23 mouse cellular contexts compared by ENCODE assay signal in genomic region chr12:82446609-82447024, GRCm38 (mm10).
"Had no signal": no experiment of that assay in that cellular context is flagged by ENCODE, and none has a peak within 500 bp of the region (broad histone marks: within the 10 kb centered on the region; RNA-seq: fewer than 3 reads in every experiment).

No protein-coding gene starts in this region.

- DNase-seq: gastrocnemius, postnatal 14 days; gastrocnemius, postnatal 36 days; heart, adult 2 months; heart, postnatal 10 days; heart, postnatal 4 days; kidney, adult 2 months; kidney, adult 9 months; kidney, postnatal 14 days; kidney, postnatal 36 days; liver; liver, embryonic 13.5 days had no signal

- ATAC-seq: inflammation-experienced regulatory T-cells, adult 6 months; intestine, embryonic 15.5 days; intestine, postnatal 0 days had no signal

- H3K27ac ChIP-seq: heart, adult 2 months; hindbrain, embryonic 13.5 days; hindbrain, embryonic 15.5 days; intestine, embryonic 15.5 days; kidney, embryonic 15.5 days; kidney, postnatal 0 days; left cerebral cortex, adult 2 months; limb, embryonic 10.5 days; limb, embryonic 12.5 days; liver, embryonic 13.5 days had no signal

- H3K9me3 ChIP-seq: heart, embryonic 12.5 days; hindbrain, embryonic 13.5 days; hindbrain, embryonic 15.5 days; intestine, embryonic 15.5 days; kidney, embryonic 15.5 days; limb, embryonic 10.5 days; limb, embryonic 12.5 days; liver, embryonic 13.5 days had no signal

- H3K27me3 ChIP-seq: heart, embryonic 12.5 days; hindbrain, embryonic 13.5 days; hindbrain, embryonic 15.5 days; intestine, embryonic 15.5 days; kidney, embryonic 15.5 days; limb, embryonic 12.5 days; liver, embryonic 13.5 days had no signal

- H3K4me3 ChIP-seq: heart, adult 2 months; heart, embryonic 12.5 days; hindbrain, embryonic 13.5 days; hindbrain, embryonic 15.5 days; intestine, embryonic 15.5 days; kidney, embryonic 15.5 days; left cerebral cortex, adult 2 months; limb, embryonic 10.5 days; limb, embryonic 12.5 days; liver, embryonic 13.5 days had no signal

- H3K4me1 ChIP-seq: heart, embryonic 12.5 days; hindbrain, embryonic 13.5 days; hindbrain, embryonic 15.5 days; intestine, embryonic 15.5 days; kidney, embryonic 15.5 days; liver, embryonic 13.5 days had no signal

- H3K4me2 ChIP-seq: heart, embryonic 12.5 days; hindbrain, embryonic 13.5 days; hindbrain, embryonic 15.5 days; intestine, embryonic 15.5 days; kidney, embryonic 15.5 days; limb, embryonic 12.5 days; liver, embryonic 11.5 days; liver, embryonic 13.5 days had no signal

- H3K9ac ChIP-seq: heart, embryonic 12.5 days; hindbrain, embryonic 13.5 days; hindbrain, embryonic 15.5 days; intestine, embryonic 15.5 days; kidney, embryonic 15.5 days; limb, embryonic 12.5 days; liver, embryonic 13.5 days had no signal
